Mouse (Mus musculus) MEL (cell line): Measurements from ENCODE around the gene Diexf.

ENCODE experiments used
- CTCF ChIP-seq, 3 experiments: IDR thresholded peaks in 2 of 3; conservative IDR thresholded peaks in 1 of 3; 2 replicates each; pipeline ENCODE4 v1.5.1; 2011 to 2012; ENCODE audit warnings: low read length in 3 of 3, low read depth in 2 of 3, mild to moderate bottlenecking in 2 of 3, improper control_type of control experiment in 1 of 3, inconsistent platforms in 1 of 3, mixed read lengths in 1 of 3, moderate library complexity in 1 of 3; ENCODE audit not compliant: control insufficient read depth in 1 of 3, insufficient read depth in 1 of 3, poor library complexity in 1 of 3, severe bottlenecking in 1 of 3
- EP300 ChIP-seq, 2 experiments: IDR thresholded peaks; 2 replicates each; pipeline ENCODE4 v1.6.1; 2011; ENCODE audit warnings: improper control_type of control experiment in 2 of 2, low read length in 2 of 2, low read depth in 1 of 2, mild to moderate bottlenecking in 1 of 2
- GATA1 ChIP-seq: IDR thresholded peaks from 2 replicates; pipeline ENCODE4 v1.6.1; 2011; ENCODE audit warnings: low read depth, low read length, improper control_type of control experiment
- JUND ChIP-seq: IDR thresholded peaks from 2 replicates; pipeline ENCODE4 v1.6.1; 2011; ENCODE audit warnings: low read depth, mild to moderate bottlenecking, improper control_type of control experiment, low read length
- MEF2A ChIP-seq: IDR thresholded peaks from 2 replicates; pipeline ENCODE4 v1.6.1; 2014; ENCODE audit warnings: low read depth, mild to moderate bottlenecking, inconsistent platforms, low read length, improper control_type of control experiment; ENCODE audit not compliant: poor library complexity, insufficient replicate concordance, severe bottlenecking; ENCODE audit errors: extremely low read depth
- MXI1 ChIP-seq: IDR thresholded peaks from 2 replicates; pipeline ENCODE4 v1.6.1; 2011; ENCODE audit warnings: mild to moderate bottlenecking, low read depth, low read length, improper control_type of control experiment
- MYC ChIP-seq: IDR thresholded peaks from 2 replicates; pipeline ENCODE4 v1.6.1; 2011; ENCODE audit warnings: low read depth, mild to moderate bottlenecking, low read length, improper control_type of control experiment, moderate library complexity
- POLR2A ChIP-seq, 2 experiments: IDR thresholded peaks; 2 replicates each; pipeline ENCODE4 v1.6.1; 2011 to 2012; ENCODE audit warnings: low read length in 2 of 2, mild to moderate bottlenecking in 2 of 2, control low read depth in 1 of 2, improper control_type of control experiment in 1 of 2, low read depth in 1 of 2, moderate library complexity in 1 of 2; ENCODE audit not compliant: control insufficient read depth in 1 of 2, insufficient read depth in 1 of 2, poor library complexity in 1 of 2
- RAD21 ChIP-seq: IDR thresholded peaks from 2 replicates; pipeline ENCODE4 v1.6.1; 2011; ENCODE audit warnings: mild to moderate bottlenecking, low read depth, low read length, improper control_type of control experiment
- TCF12 ChIP-seq: IDR thresholded peaks from 2 replicates; pipeline ENCODE4 v1.6.1; 2014; ENCODE audit warnings: low read depth, mild to moderate bottlenecking, inconsistent platforms, low read length, improper control_type of control experiment, moderate library complexity
- ZMIZ1 ChIP-seq: IDR thresholded peaks from 2 replicates; pipeline ENCODE4 v1.6.1; 2012; ENCODE audit warnings: low read depth, mild to moderate bottlenecking, inconsistent platforms, low read length, improper control_type of control experiment, moderate library complexity
- ZNF384 ChIP-seq: IDR thresholded peaks from 2 replicates; pipeline ENCODE4 v1.6.1; 2012; ENCODE audit warnings: low read depth, mild to moderate bottlenecking, inconsistent platforms, low read length, improper control_type of control experiment

DNA sequence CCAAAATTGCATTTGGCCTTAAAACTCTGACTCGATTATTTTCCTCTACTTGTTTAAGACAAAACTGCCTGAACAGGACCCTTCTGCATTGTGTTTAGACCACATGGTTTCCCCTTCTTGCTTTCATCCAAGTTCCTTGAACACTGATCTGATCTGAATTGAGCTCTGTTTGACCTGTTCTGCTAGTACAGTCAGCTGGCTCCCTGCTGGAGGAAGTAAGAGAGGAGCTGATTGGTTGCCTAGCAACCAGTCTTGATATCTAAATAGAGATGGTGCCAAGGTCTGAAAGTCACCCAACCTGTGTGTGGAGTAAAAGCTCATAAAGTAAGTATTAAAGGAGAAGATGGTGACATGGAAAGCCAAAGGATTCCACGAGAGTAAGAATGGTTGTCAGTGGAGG is 39.8 kb upstream of the Diexf start:
- TF ChIP-seq MXI1 (peak; percentile 72), MYC (peak; percentile 38; the same call in 1 of the 2 replicates), GATA1 (peak; percentile 47), CTCF (IDR thresholded peaks at IDR 0.05 in 2 of 3, conservative IDR thresholded peaks at IDR 0.05 in 1 of 3; ENCODE audit: control insufficient read depth in 1 of 3, insufficient read depth in 1 of 3, low read depth in 2 of 3, low read length in 3 of 3, poor library complexity in 1 of 3, severe bottlenecking in 1 of 3) (no peak), EP300 (IDR thresholded peaks at IDR 0.05; ENCODE audit: low read depth in 1 of 2, low read length in 2 of 2) (no peak), RAD21 (no peak), TCF12 (no peak), MEF2A (no peak), JUND (no peak), POLR2A (IDR thresholded peaks at IDR 0.05; ENCODE audit: control insufficient read depth in 1 of 2, insufficient read depth in 1 of 2, low read depth in 1 of 2, low read length in 2 of 2, poor library complexity in 1 of 2) (no peak), ZNF384 (no peak), ZMIZ1 (no peak)
